11 mouse cellular contexts compared by ENCODE assay signal in the genomic region with DNA sequence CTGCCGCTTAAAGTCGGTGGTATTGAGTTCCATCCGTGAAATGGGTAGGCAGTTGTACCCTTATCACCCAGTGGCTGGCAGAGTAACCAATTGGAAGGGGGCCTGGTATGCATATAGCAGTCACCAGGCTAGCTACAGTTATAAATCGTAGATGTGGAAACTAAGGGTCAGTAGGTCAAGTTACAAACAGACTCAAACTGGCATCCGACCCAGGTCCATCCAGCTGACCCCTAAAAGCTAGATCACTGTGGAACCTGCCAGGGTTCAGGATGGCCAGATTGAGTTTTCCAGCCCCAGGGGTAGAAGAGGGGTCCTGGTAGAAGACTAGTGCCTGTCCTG. TPM values are rescaled to one million over a fixed set of nuclear protein-coding genes. Genes with fewer than 3 reads are reported as not detected.
DNase-seq lines count a peak whose midpoint lies in the region; ATAC-seq and TF ChIP-seq lines count a peak whose summit lies in the region.
"Had no signal": no experiment of that assay in that cellular context is flagged by ENCODE, and none has a peak within 500 bp of the region (broad histone marks: within the 10 kb centered on the region; RNA-seq: fewer than 3 reads in every experiment).

No protein-coding gene starts in this region.

- peak overlapping the region; percentile 42 for H3K4me3 ChIP-seq in hindbrain, embryonic 10.5 days
- no peak overlapping the region for H3K4me3 ChIP-seq in hindbrain, embryonic 14.5 days (replicated peaks; ENCODE audit: low read length)
- H3K4me3 ChIP-seq in G1E (ENCODE audit: low read depth, low read length): peak overlapping the region; percentile 45; the same call in 1 of the 2 replicates
- H3K4me3 ChIP-seq in hindbrain, embryonic 13.5 days: no peak overlapping the region
- no peak overlapping the region for H3K4me3 ChIP-seq in limb, embryonic 13.5 days

- peaks cover 98% of the 10 kb centered on the region for H3K4me1 ChIP-seq in hindbrain, embryonic 10.5 days (replicated peaks)
- peaks cover 15% of the 10 kb centered on the region; the same call in 1 of the 2 replicates for H3K4me1 ChIP-seq in hindbrain, embryonic 14.5 days (replicated peaks; ENCODE audit: control insufficient read depth, insufficient read depth, low read length)
- H3K4me1 ChIP-seq in G1E (ENCODE audit: insufficient read depth, low read depth, low read length): peaks cover 96% of the 10 kb centered on the region
- peaks cover 46% of the 10 kb centered on the region for H3K4me1 ChIP-seq in hindbrain, embryonic 13.5 days (replicated peaks)
- peaks cover 47% of the 10 kb centered on the region for H3K4me1 ChIP-seq in limb, embryonic 13.5 days

- H3K4me2 ChIP-seq in hindbrain, embryonic 14.5 days (replicated peaks): no peak overlapping the region
- H3K4me2 ChIP-seq in hindbrain, embryonic 13.5 days: no peak overlapping the region; the same call in 1 of the 2 replicates
- no peak overlapping the region for H3K4me2 ChIP-seq in limb, embryonic 13.5 days (replicated peaks)

- DNase-seq in hindbrain, embryonic 10.5 days (ENCODE audit: low spot score): no peak
- DNase-seq in hindbrain, embryonic 14.5 days (ENCODE audit: low spot score): no peak
- no peak for DNase-seq in G1E (ENCODE audit: low spot score)
- no peak for DNase-seq in adrenal gland, adult 2 months
- DNase-seq in cerebellum, adult 11 months: no peak
- no peak for DNase-seq in testis, postnatal 10 days (ENCODE audit: low spot score)
- DNase-seq: thymus, adult 18-20 months had no signal

- peaks cover 40% of the 10 kb centered on the region for H3K27me3 ChIP-seq in hindbrain, embryonic 10.5 days (ENCODE audit: insufficient read depth, poor library complexity, severe bottlenecking)
- peaks cover 3% of the 10 kb centered on the region; the same call in 1 of the 2 replicates for H3K27me3 ChIP-seq in hindbrain, embryonic 14.5 days (ENCODE audit: control insufficient read depth, insufficient read depth, low read length)
- peaks cover 75% of the 10 kb centered on the region for H3K27me3 ChIP-seq in G1E (ENCODE audit: insufficient read depth, low read length)
- H3K27me3 ChIP-seq in hindbrain, embryonic 13.5 days: 0 out of 2 replicates have a peak, but pooled peaks cover 20% of the 10 kb centered on the region
- peaks cover 20% of the 10 kb centered on the region for H3K27me3 ChIP-seq in limb, embryonic 13.5 days

- ATAC-seq in hindbrain, embryonic 14.5 days (ENCODE audit: low FRiP score): no peak
- ATAC-seq in G1E (ENCODE audit: extremely low read depth, insufficient number of reproducible peaks, low FRiP score, poor library complexity, severe bottlenecking): no peak
- ATAC-seq in hindbrain, embryonic 13.5 days (ENCODE audit: low FRiP score): no peak
- no peak for ATAC-seq in limb, embryonic 13.5 days (ENCODE audit: low FRiP score, low read depth)
- ATAC-seq: intestine, postnatal 0 days had no signal

- 30% methylated on average over 5 of the region's 5 CpGs for WGBS in hindbrain, embryonic 10.5 days
- WGBS in hindbrain, embryonic 14.5 days: 34% methylated on average over 5 of the region's 5 CpGs
- 35% methylated on average over 5 of the region's 5 CpGs for WGBS in hindbrain, embryonic 13.5 days
- 44% methylated on average over 5 of the region's 5 CpGs for WGBS in limb, embryonic 13.5 days

- H3K9ac ChIP-seq in hindbrain, embryonic 14.5 days: no peak overlapping the region
- no peak overlapping the region for H3K9ac ChIP-seq in hindbrain, embryonic 13.5 days
- no peak overlapping the region for H3K9ac ChIP-seq in limb, embryonic 13.5 days

- no peak for TF ChIP-seq CTCF in G1E (IDR thresholded peaks at IDR 0.05; ENCODE audit: low read depth, low read length)

- H3K27ac ChIP-seq in hindbrain, embryonic 10.5 days: peak overlapping the region; percentile 96
- H3K27ac ChIP-seq in hindbrain, embryonic 14.5 days: no peak overlapping the region
- H3K27ac ChIP-seq in hindbrain, embryonic 13.5 days: peak overlapping the region; percentile 49; the same call in 1 of the 2 replicates
- peak overlapping the region; percentile 44; the same call in 1 of the 2 replicates for H3K27ac ChIP-seq in limb, embryonic 13.5 days
- H3K27ac ChIP-seq: macrophage had no signal

- H3K36me3 ChIP-seq in hindbrain, embryonic 10.5 days: no peaks in the 10 kb centered on the region
- no peaks in the 10 kb centered on the region for H3K36me3 ChIP-seq in hindbrain, embryonic 14.5 days (replicated peaks; ENCODE audit: control insufficient read depth, insufficient read depth)
- peaks cover 65% of the 10 kb centered on the region for H3K36me3 ChIP-seq in G1E (replicated peaks)
- no peaks in the 10 kb centered on the region for H3K36me3 ChIP-seq in hindbrain, embryonic 13.5 days
- H3K36me3 ChIP-seq in limb, embryonic 13.5 days: no peaks in the 10 kb centered on the region

- H3K9me3 ChIP-seq in hindbrain, embryonic 10.5 days: no peaks in the 10 kb centered on the region
- no peaks in the 10 kb centered on the region for H3K9me3 ChIP-seq in hindbrain, embryonic 14.5 days (ENCODE audit: control insufficient read depth, low read length)
- H3K9me3 ChIP-seq in G1E (replicated peaks): no peaks in the 10 kb centered on the region
- H3K9me3 ChIP-seq in hindbrain, embryonic 13.5 days: no peaks in the 10 kb centered on the region
- H3K9me3 ChIP-seq in limb, embryonic 13.5 days: no peaks in the 10 kb centered on the region

RNA-seq across cellular contexts. Expression of gene Slc45a3, which starts 7.5 kb away (rescaled TPM):
- 10.9 and 19.2 TPM in 2 replicates for polyA plus RNA-seq in hindbrain, embryonic 10.5 days (2016; fragmentation: Nextera tagmentation; extraction: Ambion mirVana)
- 0.82 and 1.6 TPM in 2 replicates for polyA plus RNA-seq in hindbrain, embryonic 14.5 days (2014; fragmentation: Nextera tagmentation; extraction: Ambion mirVana)
- 36.9 and 48.1 TPM in 2 replicates for total RNA-seq in G1E (2014; fragmentation: Nextera tagmentation)
- 51.4 and 56.6 TPM in 2 replicates for total RNA-seq in G1E (2017)
- polyA plus RNA-seq in G1E (2012): 12.3 and 14.4 TPM in 2 replicates
- 1.8 and 4.3 TPM in 2 replicates for polyA plus RNA-seq in hindbrain, embryonic 13.5 days (2015; fragmentation: Nextera tagmentation; extraction: Ambion mirVana)
- 3.7 and 4.0 TPM in 2 replicates for polyA plus RNA-seq in limb, embryonic 13.5 days (2015; fragmentation: Nextera tagmentation; extraction: Ambion mirVana)
- 10 to 100 TPM; 15.5 to 25.5 TPM for total RNA-seq in adrenal gland, adult 2 months (2021)
- polyA plus RNA-seq in adrenal gland, adult 2 months (2012; rRNA removed): 23.7 and 35.0 TPM in 2 replicates

RNA-seq across cellular contexts. Expression of gene Elk4, which starts 37.1 kb away (rescaled TPM):
- polyA plus RNA-seq in hindbrain, embryonic 10.5 days (2016; fragmentation: Nextera tagmentation; extraction: Ambion mirVana): 12.9 and 13.2 TPM in 2 replicates
- polyA plus RNA-seq in hindbrain, embryonic 14.5 days (2014; fragmentation: Nextera tagmentation; extraction: Ambion mirVana): 13.1 and 14.1 TPM in 2 replicates
- total RNA-seq in G1E (2014; fragmentation: Nextera tagmentation) (166 and 187 TPM in 2 replicates), G1E (2017) (67.4 and 83.2 TPM in 2 replicates)
- polyA plus RNA-seq in G1E (2012): 4.1 and 5.1 TPM in 2 replicates
- polyA plus RNA-seq in hindbrain, embryonic 13.5 days (2015; fragmentation: Nextera tagmentation; extraction: Ambion mirVana): 10.6 and 11.0 TPM in 2 replicates
- 18.0 and 20.2 TPM in 2 replicates for polyA plus RNA-seq in limb, embryonic 13.5 days (2015; fragmentation: Nextera tagmentation; extraction: Ambion mirVana)
- total RNA-seq in adrenal gland, adult 2 months (2021): 10 to 100 TPM; 78.1 to 82.8 TPM
- polyA plus RNA-seq in adrenal gland, adult 2 months (2012; rRNA removed): 17.0 and 18.0 TPM in 2 replicates

RNA-seq across cellular contexts. Expression of gene Nucks1, which starts 60.0 kb away (rescaled TPM):
- 73.2 and 104 TPM in 2 replicates for polyA plus RNA-seq in hindbrain, embryonic 10.5 days (2016; fragmentation: Nextera tagmentation; extraction: Ambion mirVana)
- 34.6 and 38.4 TPM in 2 replicates for polyA plus RNA-seq in hindbrain, embryonic 14.5 days (2014; fragmentation: Nextera tagmentation; extraction: Ambion mirVana)
- total RNA-seq in G1E (2014; fragmentation: Nextera tagmentation) (376 and 404 TPM in 2 replicates), G1E (2017) (405 and 507 TPM in 2 replicates)
- polyA plus RNA-seq in G1E (2012): 35.2 and 38.1 TPM in 2 replicates
- 58.4 and 61.6 TPM in 2 replicates for polyA plus RNA-seq in hindbrain, embryonic 13.5 days (2015; fragmentation: Nextera tagmentation; extraction: Ambion mirVana)
- 94.5 and 94.6 TPM in 2 replicates for polyA plus RNA-seq in limb, embryonic 13.5 days (2015; fragmentation: Nextera tagmentation; extraction: Ambion mirVana)
- total RNA-seq in adrenal gland, adult 2 months (2021): 100 to 1,000 TPM; 111 to 139 TPM
- 3.2 and 4.2 TPM in 2 replicates for polyA plus RNA-seq in adrenal gland, adult 2 months (2012; rRNA removed)

Comparison
In these comparisons a context has a peak if more than half of its experiments do, and no peak if none do; other contexts are left out.
1. H3K4me3 ChIP-seq: peak in hindbrain, embryonic 10.5 days (single experiment) and G1E (single experiment); none in hindbrain, embryonic 14.5 days (single experiment), hindbrain, embryonic 13.5 days (single experiment) and limb, embryonic 13.5 days (single experiment).